Mouse (Mus musculus) MEL (cell line): ENCODE results near the gene Ctc1.
"Not testable (repeated sequence)": the region's sequence is repeated elsewhere in the genome, so short reads cannot be mapped to it uniquely, and the experiment has no call there.

Experiments
- CTCF ChIP-seq, 3 experiments: IDR thresholded peaks in 2 of 3; conservative IDR thresholded peaks in 1 of 3; 2 replicates each; pipeline ENCODE4 v1.5.1; 2011 to 2012; ENCODE audit warnings: low read length in 3 of 3, low read depth in 2 of 3, mild to moderate bottlenecking in 2 of 3, improper control_type of control experiment in 1 of 3, inconsistent platforms in 1 of 3, mixed read lengths in 1 of 3, moderate library complexity in 1 of 3; ENCODE audit not compliant: control insufficient read depth in 1 of 3, insufficient read depth in 1 of 3, poor library complexity in 1 of 3, severe bottlenecking in 1 of 3
- EP300 ChIP-seq, 2 experiments: IDR thresholded peaks; 2 replicates each; pipeline ENCODE4 v1.6.1; 2011; ENCODE audit warnings: improper control_type of control experiment in 2 of 2, low read length in 2 of 2, low read depth in 1 of 2, mild to moderate bottlenecking in 1 of 2
- HCFC1 ChIP-seq: IDR thresholded peaks from 2 replicates; pipeline ENCODE4 v1.6.1; 2012; ENCODE audit warnings: low read depth, mild to moderate bottlenecking, inconsistent platforms, low read length, improper control_type of control experiment, moderate library complexity
- MAX ChIP-seq: IDR thresholded peaks from 2 replicates; pipeline ENCODE4 v1.6.1; 2011; ENCODE audit warnings: low read length, improper control_type of control experiment
- MEF2A ChIP-seq: IDR thresholded peaks from 2 replicates; pipeline ENCODE4 v1.6.1; 2014; ENCODE audit warnings: low read depth, mild to moderate bottlenecking, inconsistent platforms, low read length, improper control_type of control experiment; ENCODE audit not compliant: poor library complexity, insufficient replicate concordance, severe bottlenecking; ENCODE audit errors: extremely low read depth
- POLR2A ChIP-seq, 2 experiments: IDR thresholded peaks; 2 replicates each; pipeline ENCODE4 v1.6.1; 2011 to 2012; ENCODE audit warnings: low read length in 2 of 2, mild to moderate bottlenecking in 2 of 2, control low read depth in 1 of 2, improper control_type of control experiment in 1 of 2, low read depth in 1 of 2, moderate library complexity in 1 of 2; ENCODE audit not compliant: control insufficient read depth in 1 of 2, insufficient read depth in 1 of 2, poor library complexity in 1 of 2
- SIN3A ChIP-seq: IDR thresholded peaks from 2 replicates; pipeline ENCODE4 v1.6.1; 2012; ENCODE audit warnings: low read length, improper control_type of control experiment, inconsistent platforms
- TCF12 ChIP-seq: IDR thresholded peaks from 2 replicates; pipeline ENCODE4 v1.6.1; 2014; ENCODE audit warnings: low read depth, mild to moderate bottlenecking, inconsistent platforms, low read length, improper control_type of control experiment, moderate library complexity
- ZMIZ1 ChIP-seq: IDR thresholded peaks from 2 replicates; pipeline ENCODE4 v1.6.1; 2012; ENCODE audit warnings: low read depth, mild to moderate bottlenecking, inconsistent platforms, low read length, improper control_type of control experiment, moderate library complexity

GRCm38 (mm10) chr11:68973250-68974058 is 42.3 kb upstream of the Ctc1 start:
- TF ChIP-seq CTCF (IDR thresholded peaks at IDR 0.05 in 2 of 3, conservative IDR thresholded peaks at IDR 0.05 in 1 of 3; ENCODE audit: control insufficient read depth in 1 of 3, insufficient read depth in 1 of 3, low read depth in 2 of 3, low read length in 3 of 3, poor library complexity in 1 of 3, severe bottlenecking in 1 of 3); TCF12; ZMIZ1; MEF2A; EP300 (IDR thresholded peaks at IDR 0.05; ENCODE audit: low read depth in 1 of 2, low read length in 2 of 2): not testable (repeated sequence)
- peak; percentile 87 for TF ChIP-seq SIN3A
- TF ChIP-seq POLR2A (IDR thresholded peaks at IDR 0.05; ENCODE audit: control insufficient read depth in 1 of 2, insufficient read depth in 1 of 2, low read depth in 1 of 2, low read length in 2 of 2, poor library complexity in 1 of 2), result peak in 1 of 2 experiments; percentile 89; a peak in 3 of 4 replicates
- peak; percentile 88 for TF ChIP-seq MAX
- peak; percentile 42; the same call in 1 of the 2 replicates for TF ChIP-seq HCFC1
